Mouse (Mus musculus): Measurements from ENCODE around the gene Dnajc10. TPM values are rescaled to one million over a fixed set of nuclear protein-coding genes. Genes with fewer than 3 reads are reported as not detected.

Gene Dnajc10
- polyA plus RNA-seq, 1 experiment: 2.5 TPM

GRCm38 (mm10) chr2:80387668-80388067, 72.4 kb downstream of the Dnajc10 start:
- Histone ChIP-seq H3K4me1 (peaks cover 6% of the 10 kb centered on the region; the same call in 1 of the 2 replicates), H3K4me3 (replicated peaks) (no peak overlapping the region), H3K9me3 (peaks cover 4% of the 10 kb centered on the region; the same call in 1 of the 2 replicates), H3K27me3 (replicated peaks) (no peaks in the 10 kb centered on the region), H3K36me3 (replicated peaks; ENCODE audit: low read length) (no peaks in the 10 kb centered on the region)
- TF ChIP-seq GATA1 (IDR thresholded peaks at IDR 0.05; ENCODE audit: borderline replicate concordance, low read length) (no peak), FLI1 (IDR thresholded peaks at IDR 0.05; ENCODE audit: low read length) (no peak)

DNA sequence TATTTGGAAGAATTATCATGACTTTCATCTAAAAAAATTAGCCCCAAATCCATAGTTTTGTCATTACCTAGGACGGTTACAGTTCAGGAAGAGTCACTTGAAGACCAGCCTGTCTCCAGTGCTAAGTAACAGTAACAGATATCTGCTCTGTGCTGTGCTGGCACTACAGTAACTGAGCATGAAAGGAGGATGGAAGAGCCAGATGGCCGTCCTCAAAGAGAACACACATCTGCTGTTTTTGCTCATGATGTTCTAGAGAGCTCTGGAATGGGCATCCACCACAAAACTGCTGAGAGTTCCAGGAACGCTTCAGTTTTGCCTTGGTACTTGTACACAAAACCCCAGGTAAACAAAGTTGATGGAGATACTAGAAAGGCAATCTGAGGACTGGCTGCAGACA, 73.1 kb downstream of the Dnajc10 start:
- no peaks in the 10 kb centered on the region for H3K27me3 ChIP-seq (replicated peaks)
- peaks cover 6% of the 10 kb centered on the region; the same call in 1 of the 2 replicates for H3K4me1 ChIP-seq
- H3K9me3 ChIP-seq: peaks cover 4% of the 10 kb centered on the region; the same call in 1 of the 2 replicates
- TF ChIP-seq FLI1 (IDR thresholded peaks at IDR 0.05; ENCODE audit: low read length) (no peak), GATA1 (IDR thresholded peaks at IDR 0.05; ENCODE audit: borderline replicate concordance, low read length) (no peak)
- no peaks in the 10 kb centered on the region for H3K36me3 ChIP-seq (replicated peaks; ENCODE audit: low read length)
- no peak overlapping the region for H3K4me3 ChIP-seq (replicated peaks)

DNA sequence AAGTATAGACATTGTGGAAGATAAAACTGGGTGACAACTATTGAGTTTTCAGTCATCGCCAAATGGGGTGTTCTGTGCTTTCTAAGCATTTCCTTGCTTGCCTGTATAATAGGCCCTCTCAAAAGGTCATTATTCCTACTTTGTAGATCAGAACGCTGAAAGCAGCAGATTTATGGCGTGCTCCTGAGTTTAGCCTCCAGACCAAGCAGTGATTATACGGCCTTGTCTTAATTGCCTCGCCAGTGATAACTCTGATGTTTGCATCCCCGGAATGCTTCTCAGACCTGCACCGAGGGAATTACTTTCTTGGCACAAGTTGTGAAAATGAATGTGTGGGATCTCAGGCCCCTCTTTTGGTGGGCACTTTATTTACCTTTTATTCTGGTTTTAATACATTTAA, 80.8 kb downstream of the Dnajc10 start:
- Histone ChIP-seq H3K4me1 (no peaks in the 10 kb centered on the region), H3K27me3 (replicated peaks) (no peaks in the 10 kb centered on the region), H3K4me3 (replicated peaks) (no peak overlapping the region), H3K36me3 (replicated peaks; ENCODE audit: low read length) (no peaks in the 10 kb centered on the region), H3K9me3 (peaks cover 5% of the 10 kb centered on the region; the same call in 1 of the 2 replicates)
- TF ChIP-seq FLI1 (IDR thresholded peaks at IDR 0.05; ENCODE audit: low read length) (no peak), GATA1 (IDR thresholded peaks at IDR 0.05; ENCODE audit: borderline replicate concordance, low read length) (no peak)

GRCm38 (mm10) chr2:80396864-80397263, 81.6 kb downstream of the Dnajc10 start:
- Histone ChIP-seq H3K36me3 (replicated peaks; ENCODE audit: low read length) (no peaks in the 10 kb centered on the region), H3K4me3 (replicated peaks) (no peak overlapping the region), H3K4me1 (no peaks in the 10 kb centered on the region), H3K27me3 (replicated peaks) (no peaks in the 10 kb centered on the region), H3K9me3 (peaks cover 5% of the 10 kb centered on the region; the same call in 1 of the 2 replicates)
- TF ChIP-seq GATA1 (IDR thresholded peaks at IDR 0.05; ENCODE audit: borderline replicate concordance, low read length) (no peak), FLI1 (IDR thresholded peaks at IDR 0.05; ENCODE audit: low read length) (no peak)

- Histone ChIP-seq H3K9me3 (peaks cover 2% of the 10 kb centered on the region; the same call in 1 of the 2 replicates), H3K36me3 (replicated peaks; ENCODE audit: low read length) (no peaks in the 10 kb centered on the region), H3K27me3 (replicated peaks) (no peaks in the 10 kb centered on the region), H3K4me1 (no peaks in the 10 kb centered on the region), H3K4me3 (replicated peaks) (no peak overlapping the region)
- TF ChIP-seq FLI1 (IDR thresholded peaks at IDR 0.05; ENCODE audit: low read length) (no peak), GATA1 (IDR thresholded peaks at IDR 0.05; ENCODE audit: borderline replicate concordance, low read length) (no peak)
These were observed 83.4 kb downstream of the Dnajc10 start for GRCm38 (mm10) chr2:80398595-80399099.

Other genes starting within 250 kb of the Dnajc10 start
- not detected in 2 replicates for gene Pde1a, start 186.0 kb upstream of the Dnajc10 start, polyA plus RNA-seq (2012; ENCODE audit: insufficient read depth, low replicate concordance)
- not detected in 2 replicates for gene Prdx6b, start 23.0 kb upstream of the Dnajc10 start, polyA plus RNA-seq (2012; ENCODE audit: insufficient read depth, low replicate concordance)
- gene Frzb, start 132.2 kb downstream of the Dnajc10 start, polyA plus RNA-seq (2012; ENCODE audit: insufficient read depth, low replicate concordance): 0.76 TPM in 1 of 2 replicates, not detected in the other

Measured in megakaryocyte, embryonic 14.5 days (primary cell).